Mouse (Mus musculus): ENCODE data around the gene Olfr71. TPM values are rescaled to one million over a fixed set of nuclear protein-coding genes. Genes with fewer than 3 reads are reported as not detected.

Gene Olfr71
- not detected in 2 replicates for polyA plus RNA-seq (2015; fragmentation: Nextera tagmentation; extraction: Ambion mirVana)

- H3K4me1 ChIP-seq = peaks cover 9% of the 10 kb centered on the region
- H3K9ac ChIP-seq = no peak within 1 kb of the TSS
- no peak within 1 kb of the TSS for H3K4me2 ChIP-seq (replicated peaks)
- H3K27ac ChIP-seq = no peak within 1 kb of the TSS
- WGBS = 71% methylated on average over 6 of the region's 6 CpGs
- ATAC-seq (ENCODE audit: low FRiP score, low read depth) = no peak
- H3K4me3 ChIP-seq = no peak within 1 kb of the TSS
- H3K36me3 ChIP-seq = no peaks in the 10 kb centered on the region
- no peaks in the 10 kb centered on the region for H3K9me3 ChIP-seq
- H3K27me3 ChIP-seq = no peaks in the 10 kb centered on the region
These were observed at the start of gene Olfr71 for GRCm38 (mm10) chr4:43709869-43710268. Olfr71 (minus strand) TSS chr4:43710255.

GRCm38 (mm10) chr4:43757213-43757612 is 47.2 kb upstream of the Olfr71 start:
- no peaks in the 10 kb centered on the region for H3K27me3 ChIP-seq
- H3K9me3 ChIP-seq = no peaks in the 10 kb centered on the region
- no peak overlapping the region for H3K4me3 ChIP-seq
- ATAC-seq (ENCODE audit: low FRiP score, low read depth) = no peak
- no peak overlapping the region for H3K27ac ChIP-seq
- H3K9ac ChIP-seq = no peak overlapping the region
- H3K4me1 ChIP-seq = peaks cover 21% of the 10 kb centered on the region
- H3K36me3 ChIP-seq = no peaks in the 10 kb centered on the region
- no peak overlapping the region for H3K4me2 ChIP-seq (replicated peaks)
- WGBS = 80% methylated on average over 6 of the region's 6 CpGs

- Histone ChIP-seq H3K27me3 (no peaks in the 10 kb centered on the region), H3K27ac (no peak overlapping the region), H3K36me3 (no peaks in the 10 kb centered on the region), H3K4me3 (no peak overlapping the region), H3K4me2 (replicated peaks) (no peak overlapping the region), H3K9ac (no peak overlapping the region), H3K4me1 (peaks cover 9% of the 10 kb centered on the region), H3K9me3 (no peaks in the 10 kb centered on the region)
- WGBS = 19% methylated on average over 6 of the region's 6 CpGs
- ATAC-seq (ENCODE audit: low FRiP score, low read depth) = no peak; the same call in 1 of the 2 replicates
These were observed 35.1 kb upstream of the Olfr71 start for GRCm38 (mm10) chr4:43745187-43745586.

GRCm38 (mm10) chr4:43743099-43743498 is 33.0 kb upstream of the Olfr71 start:
- H3K9ac ChIP-seq = no peak overlapping the region
- H3K9me3 ChIP-seq = no peaks in the 10 kb centered on the region
- H3K27ac ChIP-seq = no peak overlapping the region
- no peaks in the 10 kb centered on the region for H3K36me3 ChIP-seq
- no peaks in the 10 kb centered on the region for H3K27me3 ChIP-seq
- no peak for ATAC-seq (ENCODE audit: low FRiP score, low read depth)
- WGBS = 37% methylated on average over 1 of the region's 1 CpGs
- H3K4me1 ChIP-seq = peaks cover 11% of the 10 kb centered on the region
- H3K4me2 ChIP-seq (replicated peaks) = no peak overlapping the region
- no peak overlapping the region for H3K4me3 ChIP-seq

GRCm38 (mm10) chr4:43742637-43743036 is 32.6 kb upstream of the Olfr71 start:
- Histone ChIP-seq H3K4me1 (peaks cover 15% of the 10 kb centered on the region), H3K4me3 (no peak overlapping the region), H3K9me3 (no peaks in the 10 kb centered on the region), H3K27ac (no peak overlapping the region), H3K36me3 (no peaks in the 10 kb centered on the region), H3K9ac (no peak overlapping the region), H3K4me2 (replicated peaks) (no peak overlapping the region), H3K27me3 (no peaks in the 10 kb centered on the region)
- ATAC-seq (ENCODE audit: low FRiP score, low read depth) = no peak
- 13% methylated on average over 4 of the region's 4 CpGs for WGBS

GRCm38 (mm10) chr4:43741526-43741925 is 31.5 kb upstream of the Olfr71 start:
- peaks cover 19% of the 10 kb centered on the region for H3K4me1 ChIP-seq
- 64% methylated on average over 5 of the region's 5 CpGs for WGBS
- no peaks in the 10 kb centered on the region for H3K36me3 ChIP-seq
- H3K27me3 ChIP-seq = no peaks in the 10 kb centered on the region
- no peak overlapping the region for H3K4me3 ChIP-seq
- no peak for ATAC-seq (ENCODE audit: low FRiP score, low read depth)
- no peak overlapping the region for H3K4me2 ChIP-seq (replicated peaks)
- no peak overlapping the region for H3K27ac ChIP-seq
- no peak overlapping the region for H3K9ac ChIP-seq
- no peaks in the 10 kb centered on the region for H3K9me3 ChIP-seq

GRCm38 (mm10) chr4:43738989-43739674 is 29.1 kb upstream of the Olfr71 start:
- H3K27me3 ChIP-seq = no peaks in the 10 kb centered on the region
- H3K9ac ChIP-seq = no peak overlapping the region
- 64% methylated on average over 8 of the region's 8 CpGs for WGBS
- no peak overlapping the region for H3K4me2 ChIP-seq (replicated peaks)
- peaks cover 33% of the 10 kb centered on the region for H3K4me1 ChIP-seq
- ATAC-seq (ENCODE audit: low FRiP score, low read depth) = no peak
- H3K9me3 ChIP-seq = no peaks in the 10 kb centered on the region
- no peak overlapping the region for H3K4me3 ChIP-seq
- H3K27ac ChIP-seq = no peak overlapping the region
- no peaks in the 10 kb centered on the region for H3K36me3 ChIP-seq

- peak; percentile 72; the same call in 1 of the 2 replicates for ATAC-seq (ENCODE audit: low FRiP score, low read depth)
- Histone ChIP-seq H3K27me3 (no peaks in the 10 kb centered on the region), H3K4me3 (no peak overlapping the region), H3K4me1 (peaks cover 33% of the 10 kb centered on the region), H3K9ac (no peak overlapping the region), H3K4me2 (replicated peaks) (no peak overlapping the region), H3K36me3 (no peaks in the 10 kb centered on the region), H3K9me3 (no peaks in the 10 kb centered on the region), H3K27ac (peak overlapping the region; percentile 77)
- WGBS = 47% methylated on average over 6 of the region's 6 CpGs
These were observed 27.1 kb upstream of the Olfr71 start for GRCm38 (mm10) chr4:43737144-43737543.

GRCm38 (mm10) chr4:43733186-43733585 is 23.1 kb upstream of the Olfr71 start:
- no peak overlapping the region for H3K4me3 ChIP-seq
- ATAC-seq (ENCODE audit: low FRiP score, low read depth) = no peak
- whole genome bisulfite sequencing = 79% methylated on average over 5 of the region's 5 CpGs

GRCm38 (mm10) chr4:43732171-43732570 is 22.1 kb upstream of the Olfr71 start:
- H3K27ac ChIP-seq = no peak overlapping the region; the same call in 1 of the 2 replicates
- no peaks in the 10 kb centered on the region for H3K27me3 ChIP-seq
- no peak for ATAC-seq (ENCODE audit: low FRiP score, low read depth)
- no peaks in the 10 kb centered on the region for H3K36me3 ChIP-seq
- no peak overlapping the region for H3K4me3 ChIP-seq
- H3K4me1 ChIP-seq = peaks cover 68% of the 10 kb centered on the region
- WGBS = 25% methylated on average over 1 of the region's 1 CpGs
- H3K9me3 ChIP-seq = no peaks in the 10 kb centered on the region
- no peak overlapping the region for H3K9ac ChIP-seq
- H3K4me2 ChIP-seq (replicated peaks) = no peak overlapping the region

More at GRCm38 (mm10) chr4:43733186-43733585, 23.1 kb upstream of the Olfr71 start:
- no peaks in the 10 kb centered on the region for H3K9me3 ChIP-seq
- peaks cover 68% of the 10 kb centered on the region for H3K4me1 ChIP-seq
- H3K36me3 ChIP-seq = no peaks in the 10 kb centered on the region
- H3K4me2 ChIP-seq (replicated peaks) = no peak overlapping the region
- no peak overlapping the region for H3K27ac ChIP-seq
- no peak overlapping the region; the same call in 1 of the 2 replicates for H3K9ac ChIP-seq
- H3K27me3 ChIP-seq = no peaks in the 10 kb centered on the region

GRCm38 (mm10) chr4:43730750-43731297 is 20.8 kb upstream of the Olfr71 start:
- no peak overlapping the region for H3K4me3 ChIP-seq
- no peaks in the 10 kb centered on the region for H3K36me3 ChIP-seq
- H3K27ac ChIP-seq = peak overlapping the region; percentile 52; the same call in 1 of the 2 replicates
- no peak overlapping the region for H3K9ac ChIP-seq
- no peaks in the 10 kb centered on the region for H3K9me3 ChIP-seq
- no peak for ATAC-seq (ENCODE audit: low FRiP score, low read depth)
- H3K4me2 ChIP-seq (replicated peaks) = no peak overlapping the region
- H3K4me1 ChIP-seq = peaks cover 70% of the 10 kb centered on the region
- 70% methylated on average over 21 of the region's 21 CpGs for WGBS
- H3K27me3 ChIP-seq = no peaks in the 10 kb centered on the region

GRCm38 (mm10) chr4:43729794-43730550 is 19.9 kb upstream of the Olfr71 start, which contains the start of gene Spaar:
Spaar (plus strand) TSS chr4:43730034.
- no peak for ATAC-seq (ENCODE audit: low FRiP score, low read depth)
- Histone ChIP-seq H3K4me2 (replicated peaks) (no peak within 1 kb of the TSS), H3K9ac (no peak within 1 kb of the TSS), H3K4me3 (no peak within 1 kb of the TSS), H3K4me1 (peaks cover 63% of the 10 kb centered on the region), H3K9me3 (no peaks in the 10 kb centered on the region), H3K27me3 (no peaks in the 10 kb centered on the region), H3K36me3 (no peaks in the 10 kb centered on the region), H3K27ac (peak within 1 kb of the TSS; percentile 52; the same call in 1 of the 2 replicates)
- 65% methylated on average over 14 of the region's 14 CpGs for WGBS
